Comparison of ENCODE assay signal across 9 mouse cellular contexts in the genomic region with DNA sequence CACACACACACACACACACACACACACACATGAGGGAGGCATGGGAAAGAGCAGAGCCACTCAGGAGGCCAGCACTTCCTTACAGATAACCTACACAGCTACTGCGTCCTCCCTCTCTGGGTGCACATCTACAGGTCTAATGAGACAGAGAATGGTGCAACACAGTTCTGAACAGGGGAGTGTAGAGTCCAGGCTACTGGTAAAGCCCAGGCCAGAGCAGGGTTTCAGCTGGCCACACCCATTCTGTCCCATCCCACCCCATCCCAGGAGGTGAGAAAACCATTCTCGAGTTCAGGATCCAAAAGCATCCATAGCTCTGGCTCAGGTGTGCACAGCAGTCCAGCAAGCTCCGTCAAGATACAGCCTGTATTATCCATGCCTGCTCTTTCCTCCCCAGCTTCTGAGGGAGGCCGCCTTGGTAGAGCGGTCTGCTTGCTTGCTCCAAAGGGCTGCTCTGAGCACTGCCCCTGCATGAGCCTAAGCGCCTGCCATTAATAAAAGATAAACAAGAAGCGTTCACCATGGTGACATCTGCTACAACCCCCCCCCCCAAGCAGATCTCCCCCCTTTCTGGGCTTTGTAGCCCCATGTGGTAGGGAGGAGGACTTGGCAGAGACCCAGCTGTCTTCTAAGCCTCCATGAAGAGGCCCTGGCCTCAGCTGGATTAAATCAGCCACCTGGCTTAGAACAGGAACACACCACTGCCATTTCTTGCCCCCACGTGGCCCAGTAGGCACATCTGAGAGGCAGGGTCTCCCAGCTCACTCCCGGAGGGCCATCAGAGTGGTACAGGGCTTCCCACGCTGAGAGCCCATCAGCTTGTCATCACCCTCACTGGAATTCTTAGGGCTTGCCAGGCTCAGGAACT.
DNase-seq lines count a peak whose midpoint lies in the region; ATAC-seq and TF ChIP-seq lines count a peak whose summit lies in the region.
"Had no signal": no experiment of that assay in that cellular context is flagged by ENCODE, and none has a peak within 500 bp of the region (broad histone marks: within the 10 kb centered on the region; RNA-seq: fewer than 3 reads in every experiment).

No protein-coding gene starts in this region.

- H3K9me3 ChIP-seq in forebrain, embryonic 11.5 days (ENCODE audit: control insufficient read depth, low read length): no peaks in the 10 kb centered on the region
- no peaks in the 10 kb centered on the region for H3K9me3 ChIP-seq in lung, postnatal 0 days (ENCODE audit: low read length)

- ATAC-seq in forebrain, embryonic 11.5 days (replicated peaks; ENCODE audit: low FRiP score): peak; percentile 67
- peak; percentile 38; the same call in 1 of the 2 replicates for ATAC-seq in lung, postnatal 0 days
- ATAC-seq: Patski had no signal

- peaks cover 9% of the 10 kb centered on the region for H3K4me1 ChIP-seq in forebrain, embryonic 11.5 days (replicated peaks; ENCODE audit: control insufficient read depth, insufficient read depth, low read length)
- peaks cover 6% of the 10 kb centered on the region; the same call in 1 of the 2 replicates for H3K4me1 ChIP-seq in lung, postnatal 0 days (ENCODE audit: insufficient read depth, low read depth, low read length)

- H3K4me2 ChIP-seq in forebrain, embryonic 11.5 days (ENCODE audit: low read depth, low read length, severe bottlenecking): no peak overlapping the region
- no peak overlapping the region for H3K4me2 ChIP-seq in lung, postnatal 0 days (replicated peaks; ENCODE audit: low read depth, low read length)

- H3K4me3 ChIP-seq in forebrain, embryonic 11.5 days (ENCODE audit: low read depth, low read length): no peak overlapping the region
- no peak overlapping the region for H3K4me3 ChIP-seq in lung, postnatal 0 days (ENCODE audit: low read depth, low read length)

- TF ChIP-seq CTCF in lung, postnatal 0 days (IDR thresholded peaks at IDR 0.05): no peak

- H3K27me3 ChIP-seq in forebrain, embryonic 11.5 days (ENCODE audit: control insufficient read depth, insufficient read depth, low read length): no peaks in the 10 kb centered on the region
- no peaks in the 10 kb centered on the region for H3K27me3 ChIP-seq in lung, postnatal 0 days (replicated peaks; ENCODE audit: insufficient read depth, low read length)
- H3K27me3 ChIP-seq: Patski had no signal

- peak; percentile 89 for DNase-seq in left cerebral cortex, postnatal 4 days
- DNase-seq in left cerebral cortex, postnatal 36 days (ENCODE audit: low spot score in 2 of 2): no peak
- peak; percentile 57 for DNase-seq in forebrain, embryonic 11.5 days (ENCODE audit: low spot score)
- peak; percentile 50 for DNase-seq in heart, postnatal 4 days
- DNase-seq in lung, postnatal 0 days (ENCODE audit: low spot score): peak; percentile 41
- peak; percentile 9 for DNase-seq in yolk sac, embryonic 10.5 days (ENCODE audit: low spot score)
- DNase-seq in frontal cortex, postnatal 36 days (ENCODE audit: low spot score in 2 of 2): no peak
- no peak for DNase-seq in urinary bladder, postnatal 10 days (ENCODE audit: low spot score)

- TF ChIP-seq EP300 in lung, postnatal 0 days (IDR thresholded peaks at IDR 0.05): no peak

- intact Hi-C loops in left cerebral cortex, postnatal 4 days (cut with DNase I): no loop called here
- intact Hi-C loops in left cerebral cortex, postnatal 36 days (cut with DNase I): no loop called here

- H3K9ac ChIP-seq in forebrain, embryonic 11.5 days (ENCODE audit: low read length): no peak overlapping the region
- no peak overlapping the region for H3K9ac ChIP-seq in lung, postnatal 0 days (replicated peaks; ENCODE audit: low read depth)

- WGBS in forebrain, embryonic 11.5 days: 73% methylated on average over 10 of the region's 10 CpGs
- WGBS in lung, postnatal 0 days: 52% methylated on average over 10 of the region's 10 CpGs

- no peak overlapping the region; the same call in 1 of the 2 replicates for H3K27ac ChIP-seq in forebrain, embryonic 11.5 days (ENCODE audit: low read depth, low read length)
- no peak overlapping the region for H3K27ac ChIP-seq in lung, postnatal 0 days (ENCODE audit: low read length)

- H3K36me3 ChIP-seq in forebrain, embryonic 11.5 days (ENCODE audit: control insufficient read depth, insufficient read depth, low read length): no peaks in the 10 kb centered on the region; the same call in 1 of the 2 replicates
- H3K36me3 ChIP-seq in lung, postnatal 0 days (ENCODE audit: insufficient read depth, low read length): no peaks in the 10 kb centered on the region

Comparison
In these comparisons a context has a peak if more than half of its experiments do, and no peak if none do; other contexts are left out.
1. DNase-seq: peak in left cerebral cortex, postnatal 4 days (single experiment), forebrain, embryonic 11.5 days (single experiment), heart, postnatal 4 days (single experiment), lung, postnatal 0 days (single experiment) and yolk sac, embryonic 10.5 days (single experiment); none in left cerebral cortex, postnatal 36 days (0 of 2), frontal cortex, postnatal 36 days (0 of 2) and urinary bladder, postnatal 10 days (single experiment).